Mouse (Mus musculus) lung, embryonic 16.5 days (tissue): ENCODE measurements around the gene Adamtsl5. TPM values are rescaled to one million over a fixed set of nuclear protein-coding genes. Genes with fewer than 3 reads are reported as not detected.

Experiments used
- ATAC-seq: fragments of 200-750 bp; cut with Nextera tagmentation; 2 replicates; pipeline ENCODE4 v1.8.0; 2017; ENCODE audit warnings: low read depth, mild to moderate bottlenecking, moderate library complexity
- H3K27ac ChIP-seq: fragments of 300-500 bp; sonication (generic); 2 replicates; pipeline ENCODE4 v1.5.1; 2014; ENCODE audit warnings: mild to moderate bottlenecking, control low read depth, low read length
- H3K27me3 ChIP-seq: fragments of 300-500 bp; sonication (generic); 2 replicates; pipeline ENCODE4 v1.6.1; 2014; ENCODE audit warnings: low read depth, low read length, mixed read lengths; ENCODE audit not compliant: control insufficient read depth, insufficient read depth
- H3K36me3 ChIP-seq: fragments of 300-500 bp; sonication (generic); 2 replicates; pipeline ENCODE4 v1.6.1; 2014; ENCODE audit warnings: low read length; ENCODE audit not compliant: control insufficient read depth, insufficient read depth
- H3K4me1 ChIP-seq: fragments of 300-500 bp; sonication (generic); replicated peaks from 2 replicates; pipeline ENCODE4 v1.6.1; 2014; ENCODE audit warnings: low read length, mixed read lengths; ENCODE audit not compliant: control insufficient read depth, insufficient read depth
- H3K4me2 ChIP-seq: fragments of 300-500 bp; sonication (generic); 2 replicates; pipeline ENCODE4 v1.6.1; 2014; ENCODE audit warnings: low read depth, low read length, control low read depth
- H3K4me3 ChIP-seq: fragments of 300-500 bp; sonication (generic); 2 replicates; pipeline ENCODE4 v1.5.1; 2014; ENCODE audit warnings: mild to moderate bottlenecking, low read length, control low read depth
- H3K9ac ChIP-seq: fragments of 300-500 bp; sonication (generic); 2 replicates; pipeline ENCODE4 v1.6.1; 2014; ENCODE audit warnings: low read length, control low read depth
- H3K9me3 ChIP-seq: fragments of 300-500 bp; sonication (generic); 2 replicates; pipeline ENCODE4 v1.6.1; 2016; ENCODE audit warnings: low read length; ENCODE audit not compliant: control insufficient read depth
- WGBS: fragments of 180-500 bp; shearing (Covaris S2); extraction: QIAGEN DNeasy Blood & Tissue Kit; methylation state at CpG from one replicate; pipeline ENCODE4 v1.1.7; 2014; 5-methylcytosine and 5-hydroxymethylcytosine counted together
- polyA plus RNA-seq: library from polyadenylated mRNA; unstranded; fragments of >200 nt; fragmentation: Nextera tagmentation; extraction: Ambion mirVana; gene quantifications from 2 replicates; pipeline ENCODE4 v1.2.1, GENCODE M21; 2015

Adamtsl5 gene
- polyA plus RNA-seq, 1 experiment from 2014 or later, result 4.1 TPM

DNA sequence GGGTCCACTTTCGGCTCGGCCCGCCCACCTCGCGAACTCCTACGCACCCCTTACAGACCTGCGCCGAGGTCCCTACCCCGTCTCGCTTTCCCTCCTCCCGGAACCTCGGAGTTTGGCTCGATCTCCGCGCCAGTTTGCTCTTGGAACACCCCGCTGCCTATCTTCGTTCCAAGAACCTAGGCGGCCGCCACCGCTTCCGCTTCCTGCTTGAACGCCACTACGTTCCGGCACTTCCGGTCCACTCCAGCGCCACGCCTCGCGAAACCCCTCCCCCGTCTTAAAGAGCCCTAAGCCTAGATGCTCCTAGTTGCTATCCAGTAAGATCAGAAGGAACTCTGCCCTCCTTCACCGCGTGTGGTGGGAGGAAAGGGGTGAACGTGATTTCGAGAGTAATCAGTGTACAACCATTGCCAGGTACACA lies 27.9 kb downstream of the Adamtsl5 start, which contains the start of gene 2310011J03Rik:
TSS of gene 2310011J03Rik (minus strand) at position 198 of the 421 bp plus-strand sequence.
- Histone ChIP-seq H3K4me1 (peaks cover 28% of the 10 kb centered on the region), H3K36me3 (peaks cover 6% of the 10 kb centered on the region; the same call in 1 of the 2 replicates), H3K4me3 (peak within 1 kb of the TSS; percentile 77), H3K9ac (peak within 1 kb of the TSS; percentile 80), H3K4me2 (peak within 1 kb of the TSS; percentile 64), H3K27ac (peak within 1 kb of the TSS; percentile 71), H3K27me3 (peaks cover 14% of the 10 kb centered on the region), H3K9me3 (no peaks in the 10 kb centered on the region)
- peak; percentile 68 for ATAC-seq
- WGBS, result under 1% methylated on average over 34 of the region's 34 CpGs

DNA sequence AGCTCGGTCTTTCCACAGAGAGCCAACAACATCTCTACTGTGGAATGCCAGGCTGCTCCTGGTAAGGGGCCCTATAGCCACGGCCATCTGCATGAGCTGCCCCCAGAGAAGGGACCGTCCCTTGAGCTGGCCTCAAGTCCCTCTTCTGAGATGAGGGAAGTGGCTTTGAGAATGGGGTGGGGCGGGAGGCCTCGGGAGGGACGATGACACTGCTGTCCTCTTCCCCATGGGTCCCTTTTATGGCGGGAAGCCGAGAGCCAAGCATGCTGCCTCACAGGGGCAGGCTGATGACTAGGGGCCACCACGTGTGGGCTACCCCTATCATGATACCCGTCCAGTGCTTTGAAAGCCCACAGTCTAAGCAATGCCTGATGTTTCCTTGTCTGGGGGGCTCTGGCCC lies 31.2 kb downstream of the Adamtsl5 start:
- ATAC-seq, result no peak
- WGBS, result 47% methylated on average over 10 of the region's 10 CpGs
- H3K9me3 ChIP-seq, result no peaks in the 10 kb centered on the region
- no peak overlapping the region for H3K4me3 ChIP-seq
- H3K27me3 ChIP-seq, result peaks cover 47% of the 10 kb centered on the region
- no peak overlapping the region for H3K4me2 ChIP-seq
- H3K4me1 ChIP-seq, result peaks cover 36% of the 10 kb centered on the region
- peaks cover 6% of the 10 kb centered on the region; the same call in 1 of the 2 replicates for H3K36me3 ChIP-seq
- no peak overlapping the region for H3K27ac ChIP-seq
- no peak overlapping the region for H3K9ac ChIP-seq

DNA sequence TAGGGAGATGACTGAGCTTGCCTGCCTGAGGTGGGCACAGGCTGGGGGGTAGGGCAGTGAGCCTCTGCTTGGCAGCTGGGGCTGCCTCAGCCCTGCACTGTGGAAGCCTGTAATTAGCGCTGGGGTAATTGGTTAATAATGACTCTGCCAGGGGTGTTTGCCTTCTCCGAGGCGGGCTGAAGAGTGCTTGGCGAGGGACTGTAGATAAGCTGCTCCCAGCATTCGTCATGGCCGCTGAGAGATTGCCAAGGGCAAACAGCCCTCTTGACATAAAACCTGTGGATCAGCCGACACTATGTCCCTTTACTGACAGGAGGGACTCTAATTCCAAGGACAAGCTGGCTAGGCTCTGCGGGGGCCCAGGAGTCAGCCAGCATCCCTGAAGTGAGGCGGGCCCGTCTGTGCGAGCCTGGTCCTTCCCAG lies 31.8 kb downstream of the Adamtsl5 start:
- H3K9ac ChIP-seq, result peak overlapping the region; percentile 27; the same call in 1 of the 2 replicates
- H3K27ac ChIP-seq, result no peak overlapping the region
- H3K27me3 ChIP-seq, result peaks cover 54% of the 10 kb centered on the region
- H3K9me3 ChIP-seq, result no peaks in the 10 kb centered on the region
- WGBS, result 17% methylated on average over 11 of the region's 11 CpGs
- H3K4me2 ChIP-seq, result 0 out of 2 replicates have a peak overlapping the region, but pooled peaks have one; percentile 10
- ATAC-seq, result 0 out of 2 replicates have a peak, but pooled peaks have one; percentile 6
- H3K36me3 ChIP-seq, result peaks cover 6% of the 10 kb centered on the region; the same call in 1 of the 2 replicates
- peaks cover 36% of the 10 kb centered on the region for H3K4me1 ChIP-seq
- no peak overlapping the region for H3K4me3 ChIP-seq

DNA sequence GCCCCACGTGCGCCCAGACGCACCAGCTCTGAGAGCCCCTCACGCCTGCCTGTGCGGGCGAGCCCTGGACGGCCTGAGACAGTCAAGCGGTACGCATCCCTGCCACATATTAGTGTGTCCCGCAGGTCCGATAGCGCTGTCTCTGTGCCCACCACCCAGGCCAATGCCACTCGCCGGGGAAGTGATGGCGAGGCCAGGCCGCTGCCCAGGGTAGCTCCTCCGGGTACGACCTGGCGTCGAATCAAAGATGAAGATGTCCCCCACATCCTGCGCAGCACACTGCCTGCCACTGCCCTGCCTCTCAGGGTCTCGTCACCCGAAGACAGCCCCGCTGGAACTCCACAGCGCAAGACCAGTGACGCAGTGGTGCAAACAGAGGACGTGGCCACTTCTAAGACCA lies 32.9 kb downstream of the Adamtsl5 start:
- Histone ChIP-seq H3K27ac (no peak overlapping the region), H3K9me3 (no peaks in the 10 kb centered on the region), H3K4me2 (no peak overlapping the region), H3K4me3 (no peak overlapping the region), H3K9ac (peak overlapping the region; percentile 27; the same call in 1 of the 2 replicates), H3K36me3 (peaks cover 6% of the 10 kb centered on the region; the same call in 1 of the 2 replicates), H3K4me1 (peaks cover 36% of the 10 kb centered on the region), H3K27me3 (peaks cover 59% of the 10 kb centered on the region)
- 36% methylated on average over 27 of the region's 27 CpGs for WGBS
- ATAC-seq, result no peak

DNA sequence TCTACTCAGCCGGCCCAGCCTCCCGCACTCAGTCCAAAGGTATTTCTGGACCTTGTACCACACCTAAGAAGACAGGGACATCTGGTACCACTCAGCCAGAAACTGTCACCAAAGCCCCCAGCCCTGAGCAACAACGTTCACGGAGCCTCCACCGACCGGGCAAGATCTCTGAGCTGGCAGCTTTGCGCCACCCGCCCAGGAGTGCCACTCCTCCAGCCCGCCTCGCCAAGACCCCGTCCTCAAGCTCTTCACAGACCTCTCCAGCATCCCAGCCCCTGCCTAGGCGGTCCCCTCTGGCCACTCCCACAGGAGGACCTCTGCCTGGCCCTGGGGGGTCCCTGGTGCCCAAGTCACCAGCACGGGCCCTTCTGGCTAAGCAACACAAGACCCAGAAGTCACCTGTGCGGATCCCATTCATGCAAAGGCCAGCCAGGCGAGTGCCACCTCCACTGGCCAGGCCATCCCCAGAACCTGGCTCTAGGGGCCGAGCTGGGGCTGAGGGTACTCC lies 33.7 kb downstream of the Adamtsl5 start:
- no peak overlapping the region for H3K9ac ChIP-seq
- no peak for ATAC-seq
- no peaks in the 10 kb centered on the region for H3K9me3 ChIP-seq
- peaks cover 59% of the 10 kb centered on the region for H3K27me3 ChIP-seq
- no peak overlapping the region for H3K4me3 ChIP-seq
- 40% methylated on average over 16 of the region's 16 CpGs for WGBS
- peaks cover 6% of the 10 kb centered on the region; the same call in 1 of the 2 replicates for H3K36me3 ChIP-seq
- H3K27ac ChIP-seq, result no peak overlapping the region
- H3K4me1 ChIP-seq, result peaks cover 34% of the 10 kb centered on the region
- H3K4me2 ChIP-seq, result no peak overlapping the region

DNA sequence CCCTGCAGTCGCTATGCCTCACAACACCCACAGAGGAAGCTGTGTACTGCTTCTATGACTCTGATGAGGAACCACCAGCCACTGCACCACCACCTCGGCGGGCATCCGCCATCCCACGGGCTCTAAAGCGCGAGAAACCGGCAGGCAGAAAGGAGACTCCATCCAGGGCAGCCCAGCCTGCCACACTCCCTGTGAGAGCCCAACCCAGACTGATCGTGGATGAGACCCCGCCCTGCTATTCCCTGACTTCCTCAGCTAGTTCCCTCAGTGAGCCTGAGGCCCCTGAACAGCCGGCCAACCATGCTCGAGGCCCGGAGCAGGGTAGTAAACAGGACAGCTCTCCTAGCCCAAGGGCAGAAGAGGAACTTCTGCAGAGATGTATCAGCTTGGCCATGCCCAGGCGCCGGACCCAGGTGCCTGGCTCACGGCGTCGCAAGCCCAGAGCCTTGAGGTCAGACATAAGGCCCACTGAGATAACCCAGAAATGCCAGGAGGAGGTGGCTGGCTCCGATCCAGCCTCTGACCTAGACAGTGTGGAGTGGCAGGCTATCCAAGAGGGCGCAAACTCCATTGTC lies 34.5 kb downstream of the Adamtsl5 start:
- no peak overlapping the region for H3K27ac ChIP-seq
- WGBS, result 33% methylated on average over 20 of the region's 20 CpGs
- no peak overlapping the region for H3K4me3 ChIP-seq
- peaks cover 4% of the 10 kb centered on the region; the same call in 1 of the 2 replicates for H3K36me3 ChIP-seq
- H3K9me3 ChIP-seq, result no peaks in the 10 kb centered on the region
- ATAC-seq, result no peak
- H3K4me1 ChIP-seq, result peaks cover 28% of the 10 kb centered on the region
- no peak overlapping the region for H3K4me2 ChIP-seq
- peaks cover 59% of the 10 kb centered on the region for H3K27me3 ChIP-seq
- 0 out of 2 replicates have a peak overlapping the region, but pooled peaks have one; percentile 6 for H3K9ac ChIP-seq

DNA sequence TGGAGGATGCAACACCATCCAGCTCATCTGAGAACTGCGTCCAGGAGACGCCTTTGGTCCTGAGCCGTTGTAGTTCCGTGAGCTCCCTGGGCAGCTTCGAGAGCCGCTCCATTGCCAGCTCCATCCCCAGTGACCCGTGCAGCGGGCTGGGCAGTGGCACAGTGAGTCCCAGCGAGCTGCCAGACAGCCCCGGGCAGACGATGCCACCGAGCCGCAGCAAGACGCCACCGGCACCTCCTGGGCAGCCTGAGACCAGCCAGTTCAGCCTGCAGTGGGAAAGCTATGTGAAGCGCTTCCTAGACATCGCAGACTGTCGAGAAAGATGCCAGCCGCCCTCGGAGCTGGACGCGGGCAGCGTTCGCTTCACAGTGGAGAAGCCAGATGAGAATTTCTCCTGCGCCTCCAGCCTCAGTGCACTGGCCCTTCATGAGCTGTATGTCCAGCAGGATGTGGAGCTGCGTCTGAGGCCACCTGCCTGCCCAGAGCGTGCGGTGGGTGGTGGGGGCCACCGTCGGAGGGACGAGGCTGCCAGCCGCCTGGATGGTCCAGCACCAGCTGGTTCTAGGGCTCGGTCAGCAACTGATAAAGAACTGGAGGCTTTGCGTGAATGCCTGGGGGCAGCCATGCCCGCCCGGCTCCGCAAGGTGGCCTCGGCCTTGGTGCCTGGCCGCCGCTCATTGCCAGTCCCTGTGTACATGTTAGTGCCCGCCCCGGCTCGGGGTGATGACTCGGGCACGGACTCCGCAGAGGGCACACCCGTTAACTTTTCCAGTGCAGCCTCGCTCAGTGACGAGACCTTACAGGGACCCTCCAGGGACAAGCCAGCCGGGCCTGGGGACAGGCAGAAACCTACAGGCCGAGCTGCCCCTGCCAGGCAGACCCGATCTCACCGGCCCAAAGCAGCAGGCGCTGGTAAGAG lies 35.4 kb downstream of the Adamtsl5 start:
- Histone ChIP-seq H3K27me3 (peaks cover 59% of the 10 kb centered on the region), H3K9me3 (no peaks in the 10 kb centered on the region), H3K36me3 (no peaks in the 10 kb centered on the region), H3K27ac (no peak overlapping the region), H3K9ac (no peak overlapping the region), H3K4me2 (no peak overlapping the region), H3K4me1 (peaks cover 28% of the 10 kb centered on the region), H3K4me3 (no peak overlapping the region)
- ATAC-seq, result no peak
- WGBS, result 61% methylated on average over 54 of the region's 54 CpGs

DNA sequence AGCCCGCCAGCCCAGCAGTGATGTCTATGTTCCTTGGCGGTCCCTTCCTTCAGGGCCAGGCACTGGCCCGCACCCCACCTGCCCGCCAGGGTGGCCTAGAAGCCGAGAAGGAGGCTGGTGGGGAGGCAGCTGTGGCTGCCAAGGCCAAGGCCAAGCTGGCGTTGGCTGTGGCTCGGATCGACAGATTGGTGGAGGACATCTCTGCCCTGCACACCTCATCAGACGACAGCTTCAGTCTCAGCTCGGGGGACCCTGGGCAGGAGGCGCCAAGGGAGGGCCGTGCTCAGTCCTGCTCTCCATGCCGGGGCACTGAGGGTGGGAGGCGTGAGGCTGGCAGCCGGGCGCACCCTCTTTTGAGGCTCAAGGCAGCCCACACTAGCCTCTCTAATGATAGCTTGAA lies 36.7 kb downstream of the Adamtsl5 start:
- ATAC-seq, result no peak
- H3K4me2 ChIP-seq, result no peak overlapping the region
- no peaks in the 10 kb centered on the region for H3K9me3 ChIP-seq
- H3K4me3 ChIP-seq, result no peak overlapping the region
- peaks cover 56% of the 10 kb centered on the region for H3K27me3 ChIP-seq
- no peaks in the 10 kb centered on the region for H3K36me3 ChIP-seq
- no peak overlapping the region for H3K27ac ChIP-seq
- 72% methylated on average over 16 of the region's 16 CpGs for WGBS
- H3K4me1 ChIP-seq, result peaks cover 24% of the 10 kb centered on the region
- no peak overlapping the region for H3K9ac ChIP-seq

DNA sequence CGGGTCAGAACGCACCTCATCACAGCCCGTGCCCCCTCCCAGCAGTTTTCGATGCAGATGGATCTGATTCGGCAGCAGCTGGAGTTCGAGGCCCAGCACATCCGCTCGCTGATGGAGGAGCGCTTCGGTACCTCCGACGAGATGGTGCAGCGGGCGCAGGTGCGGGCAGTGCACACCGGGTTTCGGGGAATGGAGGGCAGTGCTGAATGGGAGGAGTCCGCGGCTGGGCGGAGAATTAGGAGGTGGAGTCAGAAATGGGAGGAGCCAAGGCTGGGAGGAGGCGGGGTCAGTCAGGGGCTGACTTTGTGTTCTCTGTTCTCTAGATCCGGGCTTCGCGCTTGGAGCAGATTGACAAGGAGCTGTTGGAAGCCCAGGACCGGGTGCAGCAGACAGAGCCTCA lies 43.4 kb downstream of the Adamtsl5 start:
- 8% methylated on average over 25 of the region's 25 CpGs for WGBS
- Histone ChIP-seq H3K4me1 (peaks cover 17% of the 10 kb centered on the region), H3K27ac (no peak overlapping the region), H3K9me3 (no peaks in the 10 kb centered on the region), H3K36me3 (no peaks in the 10 kb centered on the region), H3K9ac (no peak overlapping the region), H3K27me3 (peaks cover 43% of the 10 kb centered on the region), H3K4me2 (peak overlapping the region; percentile 19), H3K4me3 (peak overlapping the region; percentile 19)
- ATAC-seq, result peak; percentile 17; the same call in 1 of the 2 replicates
